Mouse (Mus musculus): ENCODE results near the gene Ddx17. TPM values are rescaled to one million over a fixed set of nuclear protein-coding genes. Genes with fewer than 3 reads are reported as not detected.

Ddx17 gene
- polyA plus RNA-seq, 1 experiment, result 554 TPM

DNA sequence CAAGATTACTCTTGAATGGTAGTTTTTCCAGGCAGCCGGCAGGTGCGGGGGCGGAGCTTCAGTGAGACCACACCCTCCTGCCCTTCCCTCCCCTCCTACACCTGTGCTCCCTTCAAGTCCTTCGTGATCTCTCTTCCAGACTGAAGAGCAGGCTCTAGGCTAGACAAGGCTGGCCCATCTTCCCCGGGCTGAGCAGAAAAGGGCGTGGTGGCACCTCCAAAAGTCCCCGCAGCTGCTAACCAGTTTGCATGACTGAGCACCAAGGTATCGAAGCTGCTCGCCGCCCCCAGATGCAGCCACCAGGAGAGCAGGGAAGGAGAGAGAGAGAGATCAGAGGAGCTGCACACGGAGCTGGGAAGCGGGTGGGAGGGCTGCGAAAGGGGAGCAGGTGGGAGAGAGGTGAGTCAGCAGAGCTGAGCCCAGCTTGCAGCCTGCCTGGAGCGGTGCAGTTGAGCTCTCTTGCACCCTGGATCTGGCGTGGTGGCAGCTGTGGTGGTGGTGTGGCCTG, 65.3 kb downstream of the Ddx17 start:
- TF ChIP-seq CTCF (IDR thresholded peaks at IDR 0.05; ENCODE audit: borderline replicate concordance, control insufficient read depth, extremely low read depth, insufficient read depth, low read length, poor library complexity) (no peak), POLR2A (IDR thresholded peaks at IDR 0.05; ENCODE audit: control insufficient read depth, extremely low read depth, insufficient read depth, low read length, poor library complexity) (no peak)
- DNase-seq, result no peak
- H3K36me3 ChIP-seq (ENCODE audit: control insufficient read depth, insufficient read depth, low read length), result no peaks in the 10 kb centered on the region
- 30% methylated on average over 15 of the region's 15 CpGs for WGBS
- H3K27me3 ChIP-seq (ENCODE audit: control insufficient read depth, insufficient read depth, low read length), result no peaks in the 10 kb centered on the region; the same call in 1 of the 2 replicates
- H3K27ac ChIP-seq (ENCODE audit: control insufficient read depth, insufficient read depth, low read length), result no peak overlapping the region
- no peaks in the 10 kb centered on the region for H3K4me1 ChIP-seq (replicated peaks; ENCODE audit: control insufficient read depth, insufficient read depth, low read length)
- H3K4me3 ChIP-seq (ENCODE audit: control insufficient read depth, insufficient read depth, low read length), result no peak overlapping the region

Other genes starting within 250 kb of the Ddx17 start
- gene Pla2g6, start 218.4 kb downstream of the Ddx17 start, polyA plus RNA-seq (2012; rRNA removed), result 65.2 and 71.4 TPM in 2 replicates
- 7.4 and 8.1 TPM in 2 replicates for gene Maff, start 200.1 kb downstream of the Ddx17 start, polyA plus RNA-seq (2012; rRNA removed)
- 225 and 303 TPM in 2 replicates for gene Tmem184b, start 143.2 kb downstream of the Ddx17 start, polyA plus RNA-seq (2012; rRNA removed)
- 155 and 173 TPM in 2 replicates for gene Csnk1e, start 91.2 kb downstream of the Ddx17 start, polyA plus RNA-seq (2012; rRNA removed)
- gene Kcnj4, start 41.5 kb downstream of the Ddx17 start, polyA plus RNA-seq (2012; rRNA removed), result not detected in 2 replicates
- 2.0 and 3.4 TPM in 2 replicates for gene Kdelr3, start 30.3 kb downstream of the Ddx17 start, polyA plus RNA-seq (2012; rRNA removed)
- 0.74 and 1.1 TPM in 2 replicates for gene Dmc1, start 58.4 kb upstream of the Ddx17 start, polyA plus RNA-seq (2012; rRNA removed)
- gene Fam227a, start 112.2 kb upstream of the Ddx17 start, polyA plus RNA-seq (2012; rRNA removed), result 1.0 and 1.2 TPM in 2 replicates
- gene Cby1, start 112.5 kb upstream of the Ddx17 start, polyA plus RNA-seq (2012; rRNA removed), result 16.0 and 17.9 TPM in 2 replicates
- 51.7 and 65.2 TPM in 2 replicates for gene Tomm22, start 124.1 kb upstream of the Ddx17 start, polyA plus RNA-seq (2012; rRNA removed)
- 23.8 and 30.5 TPM in 2 replicates for gene Josd1, start 141.2 kb upstream of the Ddx17 start, polyA plus RNA-seq (2012; rRNA removed)
- 91.3 and 114 TPM in 2 replicates for gene Gtpbp1, start 144.1 kb upstream of the Ddx17 start, polyA plus RNA-seq (2012; rRNA removed)
- gene Sun2, start 195.8 kb upstream of the Ddx17 start, polyA plus RNA-seq (2012; rRNA removed), result 245 and 297 TPM in 2 replicates
- gene Dnal4, start 231.1 kb upstream of the Ddx17 start, polyA plus RNA-seq (2012; rRNA removed), result 51.2 and 51.3 TPM in 2 replicates

All from thymus, adult 2 months (tissue).